Mouse (Mus musculus) adrenal gland, postnatal 14 days (tissue): ENCODE results near the gene Srl. TPM values are rescaled to one million over a fixed set of nuclear protein-coding genes. Genes with fewer than 3 reads are reported as not detected.
"Not testable (repeated sequence)": the region's sequence is repeated elsewhere in the genome, so short reads cannot be mapped to it uniquely, and the experiment has no call there.

ENCODE experiments used
- DNase-seq: peaks from one replicate; pipeline ENCODE4 v3.0.0; 2021; ENCODE audit warnings: mixed read lengths
- long read RNA-seq, 2 experiments: library from polyadenylated mRNA; stranded (forward); transcript quantifications; one replicate each; pipeline ENCODE4 v2.0.0; 2021
- total RNA-seq: library from RNA; stranded (reverse); gene quantifications from 2 replicates; pipeline ENCODE4 v1.2.3, GENCODE M21; 2021

The Srl gene
- 11.5 and 16.2 TPM in 2 replicates for total RNA-seq
- long read RNA-seq, experiment 1, partial matches to known transcripts: 0 of 6 reads
- long read RNA-seq, experiment 1, other reads (novel, unspliced or antisense): 6 of 6 reads
- long read RNA-seq, experiment 2, partial matches to known transcripts: 0 of 9 reads
- long read RNA-seq, experiment 2, other reads (novel, unspliced or antisense): 9 of 9 reads

- DNase-seq: peak; percentile 100
These were observed at the start of gene Srl for GRCm38 (mm10) chr16:4541501-4542198. Srl (minus strand) TSS chr16:4541816.

GRCm38 (mm10) chr16:4590236-4590635 lies 48.6 kb upstream of the Srl start:
- no peak for DNase-seq

- DNase-seq: no peak
These were observed 46.0 kb upstream of the Srl start for GRCm38 (mm10) chr16:4587516-4588210.

- DNase-seq: peak; percentile 99
These were observed 45.0 kb upstream of the Srl start for GRCm38 (mm10) chr16:4586531-4587123.

- peak; percentile 34 for DNase-seq
These were observed 44.3 kb upstream of the Srl start for GRCm38 (mm10) chr16:4585642-4586530.

GRCm38 (mm10) chr16:4584438-4584837 lies 42.8 kb upstream of the Srl start:
- no peak for DNase-seq

GRCm38 (mm10) chr16:4583807-4584206 lies 42.2 kb upstream of the Srl start:
- no peak for DNase-seq

DNA sequence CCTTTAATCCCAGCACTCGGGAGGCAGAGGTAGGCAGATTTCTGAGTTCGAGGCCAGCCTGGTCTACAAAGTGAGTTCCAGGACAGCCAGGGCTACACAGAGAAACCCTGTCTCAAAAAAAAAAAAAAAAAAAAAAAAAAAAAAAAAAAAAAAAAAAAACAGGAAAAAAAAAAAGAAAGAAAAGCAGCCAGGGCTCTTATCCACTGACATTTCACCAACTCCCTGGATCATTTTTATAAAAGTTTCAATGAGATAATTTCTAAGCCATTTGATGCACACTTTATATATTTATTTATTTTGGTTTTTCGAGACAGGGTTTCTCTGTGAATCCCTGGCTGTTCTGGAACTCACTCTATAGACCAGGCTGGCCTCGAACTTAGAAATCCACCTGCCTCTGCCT lies 39.6 kb upstream of the Srl start:
- DNase-seq: not testable (repeated sequence)

- DNase-seq: no peak
These were observed 37.0 kb upstream of the Srl start for GRCm38 (mm10) chr16:4578630-4579029.

- DNase-seq: no peak
These were observed 35.3 kb upstream of the Srl start for GRCm38 (mm10) chr16:4576873-4577272.

- no peak for DNase-seq
These were observed 34.4 kb upstream of the Srl start for GRCm38 (mm10) chr16:4576038-4576437.

DNA sequence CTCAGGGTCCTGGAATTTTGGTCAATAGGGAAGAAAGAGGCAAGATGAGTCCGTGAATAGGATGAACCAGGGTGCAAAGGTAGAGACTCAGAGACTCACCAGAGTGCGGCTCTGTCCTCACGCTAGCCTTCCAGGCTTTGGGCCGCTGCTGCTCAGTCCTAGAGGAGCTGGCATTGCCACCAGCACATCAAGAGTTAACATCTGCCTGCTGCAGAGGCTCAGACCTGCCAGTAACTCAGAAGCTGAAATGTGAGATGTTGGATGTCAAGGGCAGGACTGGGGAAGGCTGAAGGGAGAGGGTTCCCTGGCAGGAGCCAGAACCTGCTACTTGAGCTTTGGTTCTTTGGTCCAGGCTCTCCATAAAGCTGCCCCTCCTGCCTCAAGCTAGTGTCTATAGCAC lies 29.1 kb upstream of the Srl start:
- DNase-seq: peak; percentile 34

DNA sequence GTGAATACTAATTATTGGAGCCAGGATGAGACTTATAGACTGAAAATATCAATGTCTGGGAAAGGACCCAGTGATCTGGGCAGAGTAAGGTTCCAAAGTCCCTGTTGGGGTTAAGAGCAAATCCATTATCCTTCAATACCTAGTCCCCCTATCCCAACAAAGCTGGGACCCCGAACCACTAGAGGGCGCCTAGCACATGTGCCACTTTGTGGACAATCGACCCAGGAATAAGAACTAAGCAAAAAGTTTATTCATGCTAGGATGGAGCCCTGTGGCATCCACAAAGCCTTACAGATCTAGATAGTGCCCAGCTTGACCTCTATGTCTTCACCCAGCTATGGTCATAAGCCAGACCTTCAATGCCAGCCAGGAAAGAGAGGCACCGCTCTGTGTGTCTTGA lies 26.3 kb upstream of the Srl start:
- peak; percentile 94 for DNase-seq

DNA sequence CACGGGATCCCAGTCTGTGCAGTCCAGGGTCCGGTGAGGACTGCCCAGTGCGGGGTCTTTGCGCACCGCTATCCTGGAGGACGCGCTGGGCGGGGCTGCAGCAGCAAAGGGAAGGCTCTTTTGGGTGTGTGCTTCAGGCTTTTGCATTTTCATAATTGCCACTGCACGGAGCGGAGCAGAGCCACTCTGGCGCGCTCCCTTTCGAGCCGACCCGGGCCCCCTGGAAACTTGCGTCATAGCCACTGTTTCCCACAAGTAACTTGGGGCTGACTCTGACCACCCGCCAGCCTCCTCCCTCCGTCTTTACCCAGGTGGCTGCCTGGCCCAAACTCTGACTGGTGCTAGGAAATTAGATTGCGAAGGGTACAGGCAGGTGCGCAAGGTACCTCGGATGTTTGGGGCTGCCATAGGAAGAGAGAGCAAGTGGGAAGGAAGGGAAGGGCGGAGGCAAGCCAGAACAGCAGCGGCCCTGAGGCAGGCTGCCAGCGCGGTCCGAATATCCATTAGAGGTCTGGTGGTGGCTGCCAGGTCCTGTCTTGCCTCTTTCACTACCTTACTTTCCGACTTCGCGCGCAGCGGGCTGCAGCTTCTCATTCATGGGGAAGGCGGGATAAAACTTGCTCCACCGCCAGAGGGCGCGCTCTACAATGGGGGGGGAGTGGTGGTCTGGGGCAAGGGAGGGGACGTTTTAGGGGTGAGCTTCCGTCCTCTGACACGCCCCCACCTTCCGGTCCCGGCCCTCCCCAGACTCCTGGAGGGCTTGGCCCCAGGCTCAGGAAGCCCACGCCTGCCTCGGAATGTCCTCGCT lies 18.7 kb upstream of the Srl start:
- DNase-seq: peak; percentile 85

GRCm38 (mm10) chr16:4559715-4560144 lies 18.1 kb upstream of the Srl start, which contains the start of gene Tfap4:
Tfap4 (minus strand) TSS chr16:4559854.
- DNase-seq: peak; percentile 91

- peak; percentile 77 for DNase-seq
These were observed 17.5 kb upstream of the Srl start for GRCm38 (mm10) chr16:4558980-4559631.

DNA sequence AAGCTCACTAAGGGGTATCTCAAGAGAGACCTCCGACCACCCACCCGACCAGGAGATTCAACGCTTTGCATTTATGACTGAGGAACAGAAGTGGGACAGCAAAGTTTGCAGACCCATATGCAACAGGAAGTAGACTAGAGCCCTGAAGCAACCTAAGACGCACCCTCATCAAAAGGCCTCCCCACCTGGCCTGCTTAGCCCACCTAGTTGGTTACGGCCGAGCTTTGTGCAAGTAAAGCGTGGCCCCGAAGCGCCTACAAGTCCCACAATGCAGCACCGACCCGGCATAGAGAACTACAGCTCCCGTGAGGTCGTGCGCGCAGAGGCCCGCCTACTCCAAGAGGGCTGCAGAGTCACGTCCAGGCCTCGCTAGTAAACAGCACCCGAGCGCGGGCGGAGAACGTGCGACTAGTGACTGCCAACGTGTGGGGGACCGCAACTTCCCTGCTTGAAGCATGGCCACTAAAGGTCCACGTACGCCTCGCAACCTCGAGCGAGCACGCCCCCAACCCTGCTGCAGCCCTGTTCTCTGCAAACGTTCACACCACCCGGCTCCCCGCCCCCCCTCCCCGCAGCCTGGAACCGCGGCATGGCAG lies 16.9 kb upstream of the Srl start:
- DNase-seq: peak; percentile 94

GRCm38 (mm10) chr16:4557949-4558348 lies 16.3 kb upstream of the Srl start:
- peak; percentile 88 for DNase-seq

GRCm38 (mm10) chr16:4557085-4557484 lies 15.5 kb upstream of the Srl start:
- no peak for DNase-seq

GRCm38 (mm10) chr16:4555555-4555954 lies 13.9 kb upstream of the Srl start:
- no peak for DNase-seq
